Mouse (Mus musculus): Measurements from ENCODE around the gene Fkrp. TPM values are rescaled to one million over a fixed set of nuclear protein-coding genes. Genes with fewer than 3 reads are reported as not detected.

The Fkrp gene
- polyA plus RNA-seq, 1 experiment from 2014 or later = 31.9 TPM

DNA sequence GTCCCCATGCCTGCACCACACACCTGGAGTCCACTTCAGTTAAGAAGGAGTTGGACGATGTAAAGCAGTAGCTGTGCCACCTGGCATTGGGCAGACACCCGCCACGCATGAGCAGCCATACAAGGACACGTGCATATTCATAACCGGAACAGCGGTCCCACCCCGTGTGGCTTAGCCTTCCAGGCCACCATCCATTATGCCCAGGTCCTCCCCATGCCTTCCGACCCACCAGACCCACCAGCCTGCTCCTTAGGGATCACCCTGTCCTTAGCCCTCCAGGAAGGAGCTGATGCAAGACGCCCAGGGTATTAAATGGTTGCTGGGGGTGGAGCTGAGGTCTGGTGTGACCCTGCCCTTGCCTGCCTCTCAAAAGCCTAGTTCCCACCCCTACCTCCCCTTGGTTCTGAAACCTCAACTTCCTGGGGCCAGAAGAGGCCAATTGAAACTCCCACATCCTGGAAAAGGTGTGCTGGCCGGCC lies 32.0 kb downstream of the Fkrp start:
- Histone ChIP-seq H3K27me3 (replicated peaks) (no peaks in the 10 kb centered on the region), H3K36me3 (peaks cover 36% of the 10 kb centered on the region), H3K9me3 (no peaks in the 10 kb centered on the region), H3K4me2 (peak overlapping the region; percentile 100), H3K4me3 (peak overlapping the region; percentile 81), H3K4me1 (peaks cover 40% of the 10 kb centered on the region), H3K27ac (replicated peaks) (peak overlapping the region; percentile 80), H3K9ac (peak overlapping the region; percentile 90)
- WGBS = 80% methylated on average over 10 of the region's 10 CpGs
- ATAC-seq (ENCODE audit: extremely low read depth, insufficient number of reproducible peaks, low FRiP score, low TSS enrichment) = no peak

DNA sequence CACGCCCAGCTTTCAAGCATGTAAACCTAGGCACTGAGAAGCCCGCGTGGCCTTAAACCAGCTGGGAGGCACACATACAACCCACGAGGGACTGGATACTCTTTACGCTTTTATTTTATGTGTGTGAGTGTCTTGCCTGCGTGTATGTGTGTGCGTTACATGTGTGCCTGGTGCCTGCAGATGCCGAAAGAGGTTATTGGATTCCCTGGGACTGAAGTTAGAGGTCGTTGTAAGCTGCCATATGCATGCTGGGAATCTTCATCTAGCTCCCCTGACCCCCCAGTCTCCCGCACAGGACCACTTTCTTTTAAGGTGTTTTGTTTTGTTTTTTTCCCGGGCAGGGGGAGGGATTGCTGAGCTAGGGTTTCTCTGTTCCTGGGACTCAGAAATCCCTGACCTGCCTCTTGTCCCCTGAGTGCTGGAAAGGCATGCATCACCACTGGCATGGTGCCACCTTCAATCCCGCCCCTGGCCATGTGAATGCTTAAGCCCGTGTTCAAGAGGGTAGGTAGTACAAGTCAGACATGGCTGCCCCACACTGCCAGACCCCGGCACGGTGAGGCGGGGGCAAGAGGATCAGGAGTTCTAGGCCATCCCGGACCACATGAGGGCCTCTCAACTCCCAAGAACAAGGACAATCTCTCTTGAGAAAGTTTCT lies 32.6 kb downstream of the Fkrp start:
- WGBS = 38% methylated on average over 17 of the region's 17 CpGs
- peak overlapping the region; percentile 81 for H3K4me3 ChIP-seq

DNA sequence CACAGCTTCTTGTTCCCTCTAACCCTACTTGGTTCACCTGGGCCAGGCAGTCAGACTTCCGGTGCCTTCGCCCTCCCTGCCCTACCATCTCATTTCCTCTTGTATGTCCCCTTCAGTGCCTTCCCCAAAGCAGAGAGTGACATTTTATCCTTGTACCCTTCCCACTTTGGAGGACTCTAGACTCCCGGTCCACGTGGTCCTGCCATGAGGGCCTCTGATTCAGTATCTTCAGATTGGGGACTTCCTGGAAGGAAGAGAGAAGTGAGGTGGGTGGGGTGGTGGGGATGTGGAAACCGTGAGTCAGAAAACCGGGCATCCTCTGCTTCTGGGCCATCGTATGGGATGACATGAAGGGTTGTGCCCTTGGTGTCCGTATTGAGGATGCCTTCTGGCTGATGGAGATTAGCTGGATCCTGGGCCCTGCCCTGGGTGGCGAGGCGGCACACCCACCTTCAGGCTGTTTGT lies 33.3 kb downstream of the Fkrp start:
- Histone ChIP-seq H3K27me3 (replicated peaks) (no peaks in the 10 kb centered on the region), H3K4me3 (peak overlapping the region; percentile 81), H3K27ac (replicated peaks) (peak overlapping the region; percentile 80), H3K4me2 (peak overlapping the region; percentile 100), H3K9me3 (no peaks in the 10 kb centered on the region), H3K4me1 (peaks cover 40% of the 10 kb centered on the region), H3K36me3 (peaks cover 24% of the 10 kb centered on the region), H3K9ac (peak overlapping the region; percentile 90)
- no peak for ATAC-seq (ENCODE audit: extremely low read depth, insufficient number of reproducible peaks, low FRiP score, low TSS enrichment)
- WGBS = 25% methylated on average over 10 of the region's 10 CpGs

More for the DNA sequence above, 32.6 kb downstream of the Fkrp start:
- no peak for ATAC-seq (ENCODE audit: extremely low read depth, insufficient number of reproducible peaks, low FRiP score, low TSS enrichment)
- peak overlapping the region; percentile 80 for H3K27ac ChIP-seq (replicated peaks)
- H3K27me3 ChIP-seq (replicated peaks) = no peaks in the 10 kb centered on the region
- H3K36me3 ChIP-seq = peaks cover 31% of the 10 kb centered on the region
- H3K9ac ChIP-seq = peak overlapping the region; percentile 90
- H3K4me2 ChIP-seq = peak overlapping the region; percentile 100
- H3K4me1 ChIP-seq = peaks cover 40% of the 10 kb centered on the region
- no peaks in the 10 kb centered on the region for H3K9me3 ChIP-seq

DNA sequence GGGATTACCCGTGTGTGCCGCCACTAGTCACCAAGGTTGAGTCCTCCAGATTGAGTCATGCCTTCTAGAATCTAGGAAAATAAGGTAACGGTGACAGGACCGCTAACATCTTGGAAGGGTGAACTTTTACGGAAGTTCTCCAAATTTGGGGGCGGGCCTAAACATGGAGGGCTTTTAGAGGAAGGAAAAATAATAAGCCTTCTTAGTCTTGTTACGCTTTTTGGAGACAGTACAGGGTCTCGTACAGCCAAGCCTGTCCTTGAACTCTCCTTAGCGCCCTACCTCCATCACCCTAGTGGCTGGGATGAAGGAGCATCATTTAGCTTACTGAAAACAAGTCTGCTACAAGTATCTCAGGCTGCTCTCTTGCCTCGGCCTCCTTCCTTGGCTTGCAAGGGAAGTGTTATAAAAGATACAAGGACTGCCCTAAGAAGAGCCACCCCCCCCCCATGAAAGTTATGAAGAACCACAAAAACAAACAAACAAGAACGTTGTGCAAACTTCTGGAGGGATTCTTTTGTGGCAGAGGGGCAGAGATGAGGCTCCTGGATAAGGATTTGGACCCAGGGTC lies 33.9 kb downstream of the Fkrp start:
- peak overlapping the region; percentile 81 for H3K4me3 ChIP-seq
- H3K9ac ChIP-seq = peak overlapping the region; percentile 90
- peaks cover 18% of the 10 kb centered on the region for H3K36me3 ChIP-seq
- peak overlapping the region; percentile 80 for H3K27ac ChIP-seq (replicated peaks)
- peaks cover 40% of the 10 kb centered on the region for H3K4me1 ChIP-seq
- 5% methylated on average over 11 of the region's 11 CpGs for WGBS
- H3K27me3 ChIP-seq (replicated peaks) = no peaks in the 10 kb centered on the region
- ATAC-seq (ENCODE audit: extremely low read depth, insufficient number of reproducible peaks, low FRiP score, low TSS enrichment) = no peak
- H3K9me3 ChIP-seq = no peaks in the 10 kb centered on the region
- peak overlapping the region; percentile 100 for H3K4me2 ChIP-seq

DNA sequence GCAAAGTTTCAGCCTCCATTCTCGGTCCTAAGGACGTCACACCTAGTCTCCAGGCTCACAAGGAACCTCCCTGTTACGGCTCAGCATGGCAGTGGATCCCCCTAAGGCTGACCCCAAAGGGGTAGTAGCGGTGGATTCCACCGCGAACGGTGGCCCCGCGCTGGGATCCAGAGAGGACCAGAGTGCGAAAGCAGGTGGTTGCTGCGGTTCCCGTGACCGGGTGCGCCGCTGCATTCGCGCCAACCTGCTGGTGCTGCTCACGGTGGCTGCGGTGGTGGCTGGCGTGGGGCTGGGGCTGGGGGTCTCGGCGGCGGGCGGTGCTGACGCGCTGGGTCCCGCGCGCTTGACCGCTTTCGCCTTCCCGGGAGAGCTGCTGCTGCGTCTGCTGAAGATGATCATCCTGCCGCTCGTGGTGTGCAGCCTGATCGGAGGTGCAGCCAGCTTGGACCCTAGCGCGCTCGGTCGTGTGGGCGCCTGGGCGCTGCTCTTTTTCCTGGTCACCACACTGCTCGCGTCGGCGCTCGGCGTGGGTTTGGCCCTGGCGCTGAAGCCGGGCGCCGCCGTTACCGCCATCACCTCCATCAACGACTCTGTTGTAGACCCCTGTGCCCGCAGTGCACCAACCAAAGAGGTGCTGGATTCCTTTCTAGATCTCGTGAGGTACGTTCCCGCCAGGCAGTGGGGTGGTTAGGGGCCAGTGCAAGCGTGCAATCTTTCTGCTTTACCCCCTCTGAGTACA lies 34.5 kb downstream of the Fkrp start:
- Histone ChIP-seq H3K27me3 (replicated peaks) (no peaks in the 10 kb centered on the region), H3K9ac (peak overlapping the region; percentile 90), H3K4me1 (peaks cover 40% of the 10 kb centered on the region), H3K4me3 (peak overlapping the region; percentile 81), H3K27ac (replicated peaks) (peak overlapping the region; percentile 80), H3K9me3 (no peaks in the 10 kb centered on the region), H3K4me2 (peak overlapping the region; percentile 100), H3K36me3 (peaks cover 12% of the 10 kb centered on the region)
- no peak for ATAC-seq (ENCODE audit: extremely low read depth, insufficient number of reproducible peaks, low FRiP score, low TSS enrichment)
- under 1% methylated on average over 60 of the region's 60 CpGs for whole genome bisulfite sequencing

DNA sequence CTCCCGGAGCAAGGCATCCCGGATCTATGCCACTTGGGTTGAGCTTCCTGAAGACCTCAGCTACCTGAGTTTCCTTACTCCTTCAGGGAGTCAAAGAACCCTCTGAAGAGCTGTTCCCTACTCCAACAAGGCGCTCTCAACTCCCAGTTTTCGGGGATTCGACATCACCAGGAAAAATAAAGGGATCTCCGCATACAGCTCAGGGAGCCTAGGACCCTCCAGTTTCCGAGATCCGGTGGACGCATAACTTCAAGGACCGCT lies 35.0 kb downstream of the Fkrp start:
- no peak for ATAC-seq (ENCODE audit: extremely low read depth, insufficient number of reproducible peaks, low FRiP score, low TSS enrichment)
- H3K9me3 ChIP-seq = no peaks in the 10 kb centered on the region
- no peaks in the 10 kb centered on the region for H3K27me3 ChIP-seq (replicated peaks)
- H3K36me3 ChIP-seq = peaks cover 7% of the 10 kb centered on the region; the same call in 1 of the 2 replicates
- peak overlapping the region; percentile 81 for H3K4me3 ChIP-seq
- peaks cover 40% of the 10 kb centered on the region for H3K4me1 ChIP-seq
- 0% methylated on average over 10 of the region's 10 CpGs for WGBS
- H3K9ac ChIP-seq = peak overlapping the region; percentile 90
- peak overlapping the region; percentile 57 for H3K27ac ChIP-seq (replicated peaks)
- H3K4me2 ChIP-seq = peak overlapping the region; percentile 100

DNA sequence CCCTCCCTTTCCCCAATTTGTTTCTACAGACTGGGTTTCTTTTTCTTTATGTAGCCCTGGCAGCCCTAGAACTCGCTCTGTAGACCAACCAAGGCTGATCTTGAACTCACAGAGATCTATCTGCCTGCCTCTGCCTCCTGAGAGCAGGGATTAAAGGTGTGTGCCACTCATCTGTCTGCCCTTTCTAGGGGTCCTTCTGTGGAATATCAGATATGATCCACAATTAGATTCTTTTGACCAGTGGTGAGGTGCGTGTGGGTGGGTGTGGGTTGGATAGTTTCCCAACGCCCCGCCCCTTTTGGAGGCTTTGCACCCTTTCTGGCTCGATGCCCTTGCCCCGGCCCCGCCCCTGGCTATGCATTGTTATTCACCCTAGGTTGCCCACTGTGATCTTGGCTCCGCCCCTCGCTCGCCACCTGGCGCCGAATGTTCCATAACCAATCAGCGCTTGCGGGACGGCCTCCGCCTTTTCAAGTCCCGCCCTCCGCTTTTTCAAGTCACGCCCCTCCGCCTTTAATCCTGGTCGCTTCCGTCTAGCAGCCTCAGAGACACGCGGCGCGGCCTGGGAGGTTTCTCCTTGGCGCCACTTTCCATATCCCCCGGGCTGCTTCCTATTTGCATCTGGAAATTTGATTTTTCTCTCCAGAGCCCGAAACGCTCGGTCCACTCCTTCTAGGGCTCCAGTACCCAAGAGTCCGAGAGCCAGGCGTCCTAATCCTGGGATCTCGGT lies 35.5 kb downstream of the Fkrp start, which contains the start of gene Slc1a5:
TSS of gene Slc1a5 (plus strand) at position 516 of the 730 bp plus-strand sequence.
- no peaks in the 10 kb centered on the region for H3K27me3 ChIP-seq (replicated peaks)
- WGBS = 3% methylated on average over 34 of the region's 34 CpGs
- H3K4me3 ChIP-seq = peak within 1 kb of the TSS; percentile 81
- 0 out of 2 replicates have a peak, but pooled peaks cover 3% of the 10 kb centered on the region for H3K36me3 ChIP-seq
- peak within 1 kb of the TSS; percentile 100 for H3K4me2 ChIP-seq
- H3K9ac ChIP-seq = peak within 1 kb of the TSS; percentile 90
- H3K4me1 ChIP-seq = peaks cover 40% of the 10 kb centered on the region
- H3K9me3 ChIP-seq = no peaks in the 10 kb centered on the region
- H3K27ac ChIP-seq (replicated peaks) = peak within 1 kb of the TSS; percentile 57
- peak; percentile 76 for ATAC-seq (ENCODE audit: extremely low read depth, insufficient number of reproducible peaks, low FRiP score, low TSS enrichment)

DNA sequence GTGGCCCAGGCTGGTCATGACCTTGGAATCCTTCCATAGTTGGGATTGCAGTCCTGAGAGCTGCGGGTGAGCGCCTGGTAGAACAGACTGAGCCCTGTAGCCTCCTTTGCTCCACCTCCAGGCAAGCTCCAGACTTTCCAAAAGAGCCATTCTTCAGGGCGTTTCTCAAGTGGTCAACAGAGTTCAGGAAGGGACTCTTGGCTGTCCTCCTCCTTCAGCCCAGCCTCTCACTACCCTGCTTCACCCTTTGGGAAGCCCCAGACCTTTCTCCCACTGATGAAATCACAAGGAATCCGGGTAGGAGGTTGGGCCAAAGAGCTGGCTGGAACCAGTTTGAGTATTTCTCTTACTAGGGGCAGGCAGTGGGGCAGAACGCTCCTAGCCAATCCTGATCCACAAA lies 36.5 kb downstream of the Fkrp start:
- Histone ChIP-seq H3K4me3 (no peak overlapping the region), H3K4me2 (no peak overlapping the region), H3K4me1 (peaks cover 32% of the 10 kb centered on the region), H3K36me3 (no peaks in the 10 kb centered on the region), H3K9ac (no peak overlapping the region), H3K27ac (replicated peaks) (0 out of 2 replicates have a peak overlapping the region, but pooled peaks have one; percentile 13), H3K9me3 (no peaks in the 10 kb centered on the region), H3K27me3 (replicated peaks) (no peaks in the 10 kb centered on the region)
- 51% methylated on average over 5 of the region's 5 CpGs for WGBS
- ATAC-seq (ENCODE audit: extremely low read depth, insufficient number of reproducible peaks, low FRiP score, low TSS enrichment) = no peak

DNA sequence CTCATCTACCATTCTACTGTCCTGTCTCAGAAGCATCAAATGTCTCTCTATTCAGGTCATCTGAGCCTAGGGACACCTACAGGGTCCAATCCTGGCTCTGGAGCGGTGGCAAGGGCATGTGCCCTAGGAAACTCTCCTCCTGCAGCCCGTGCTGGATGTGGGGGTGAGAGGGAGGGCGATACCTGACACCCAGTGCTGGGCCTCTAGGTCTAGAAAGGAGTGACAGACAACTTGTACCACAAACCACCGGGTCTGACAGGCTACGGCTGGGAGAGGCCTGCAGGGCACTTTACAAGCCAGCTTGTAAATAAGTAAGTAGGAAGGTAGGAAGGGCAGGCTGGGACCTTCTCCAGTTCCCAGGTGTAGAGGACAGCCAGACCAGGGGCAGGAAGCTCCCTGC lies 40.6 kb downstream of the Fkrp start:
- no peaks in the 10 kb centered on the region for H3K36me3 ChIP-seq
- peaks cover 5% of the 10 kb centered on the region; the same call in 1 of the 2 replicates for H3K9me3 ChIP-seq
- peaks cover 2% of the 10 kb centered on the region; the same call in 1 of the 2 replicates for H3K4me1 ChIP-seq
- H3K9ac ChIP-seq = no peak overlapping the region
- no peak for ATAC-seq (ENCODE audit: extremely low read depth, insufficient number of reproducible peaks, low FRiP score, low TSS enrichment)
- no peak overlapping the region for H3K4me2 ChIP-seq
- H3K27ac ChIP-seq (replicated peaks) = no peak overlapping the region
- H3K4me3 ChIP-seq = no peak overlapping the region
- WGBS = 45% methylated on average over 5 of the region's 5 CpGs
- H3K27me3 ChIP-seq (replicated peaks) = no peaks in the 10 kb centered on the region

DNA sequence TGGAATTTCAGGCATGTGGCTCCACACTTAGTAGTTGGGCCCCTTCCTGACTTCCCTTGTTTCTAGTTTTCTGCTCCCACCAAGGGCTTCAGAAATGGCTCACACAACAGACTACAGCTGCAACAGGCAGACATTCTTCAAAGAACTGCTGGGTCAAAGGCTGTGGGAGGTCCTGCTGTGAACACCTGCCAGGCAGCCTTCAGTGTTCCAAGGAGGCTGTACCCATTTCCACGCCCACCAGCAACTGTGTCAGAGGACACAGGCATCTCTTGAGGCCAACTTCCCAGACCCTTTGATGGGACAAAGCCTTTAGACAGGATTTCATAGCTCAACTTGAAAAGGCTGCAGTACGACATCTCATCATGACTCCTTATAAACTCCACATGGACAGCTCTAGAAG lies 50.1 kb downstream of the Fkrp start:
- no peak overlapping the region for H3K4me2 ChIP-seq
- no peaks in the 10 kb centered on the region for H3K9me3 ChIP-seq
- no peak overlapping the region for H3K9ac ChIP-seq
- H3K27ac ChIP-seq (replicated peaks) = no peak overlapping the region
- 54% methylated on average over 2 of the region's 2 CpGs for WGBS
- H3K27me3 ChIP-seq (replicated peaks) = no peaks in the 10 kb centered on the region
- no peaks in the 10 kb centered on the region for H3K36me3 ChIP-seq
- H3K4me3 ChIP-seq = no peak overlapping the region
- H3K4me1 ChIP-seq = peaks cover 8% of the 10 kb centered on the region
- no peak for ATAC-seq (ENCODE audit: extremely low read depth, insufficient number of reproducible peaks, low FRiP score, low TSS enrichment)
